Mouse (Mus musculus) frontal cortex, postnatal 25 days (tissue): Measurements from ENCODE around the gene Bag1.

ENCODE experiments used
- DNase-seq, 2 experiments: peaks; one replicate each; pipeline ENCODE4 v3.0.0; 2022; ENCODE audit warnings: low spot score in 2 of 2

Bag1 gene

GRCm38 (mm10) chr4:40948160-40948708 is at the start of gene Bag1, which contains the start of gene Chmp5:
Gene Bag1 (minus strand): TSS chr4:40948294.
Gene Chmp5 (plus strand): TSS chr4:40948407.
- DNase-seq, result peak; percentile 91 to 96

- DNase-seq, result no peak
Measured at GRCm38 (mm10) chr4:40996302-40996701, 48.2 kb upstream of the Bag1 start.

GRCm38 (mm10) chr4:40989633-40990032 is 41.5 kb upstream of the Bag1 start:
- DNase-seq, result no peak

- no peak for DNase-seq
Measured at GRCm38 (mm10) chr4:40983686-40984085, 35.6 kb upstream of the Bag1 start.

GRCm38 (mm10) chr4:40982486-40982885 is 34.4 kb upstream of the Bag1 start:
- DNase-seq, result no peak

GRCm38 (mm10) chr4:40979430-40979829 is 31.3 kb upstream of the Bag1 start:
- DNase-seq, result no peak

GRCm38 (mm10) chr4:40976651-40977050 is 28.6 kb upstream of the Bag1 start:
- no peak for DNase-seq

GRCm38 (mm10) chr4:40975678-40976077 is 27.6 kb upstream of the Bag1 start:
- DNase-seq, result no peak

- DNase-seq, result no peak
Measured at GRCm38 (mm10) chr4:40974011-40974410, 25.9 kb upstream of the Bag1 start.

- DNase-seq, result no peak
Measured at GRCm38 (mm10) chr4:40971744-40972143, 23.6 kb upstream of the Bag1 start.

- DNase-seq, result peak; percentile 85 to 94
Measured at GRCm38 (mm10) chr4:40970842-40971701, 23.0 kb upstream of the Bag1 start, which contains the start of gene Nfx1. Gene Nfx1 (plus strand): TSS chr4:40970906.

GRCm38 (mm10) chr4:40970592-40970841 is 22.4 kb upstream of the Bag1 start:
- DNase-seq, result no peak

GRCm38 (mm10) chr4:40969781-40970591 is 21.9 kb upstream of the Bag1 start:
- DNase-seq, result no peak

GRCm38 (mm10) chr4:40969161-40969560 is 21.1 kb upstream of the Bag1 start:
- DNase-seq, result no peak

GRCm38 (mm10) chr4:40963536-40963935 is 15.4 kb upstream of the Bag1 start:
- DNase-seq, result no peak

- no peak for DNase-seq
Measured at GRCm38 (mm10) chr4:40955942-40956341, 7.8 kb upstream of the Bag1 start.

GRCm38 (mm10) chr4:40953521-40953920 is 5.4 kb upstream of the Bag1 start:
- no peak for DNase-seq

- no peak for DNase-seq
Measured at GRCm38 (mm10) chr4:40947565-40948159, 432 bp downstream of the Bag1 start.

- no peak for DNase-seq
Measured at GRCm38 (mm10) chr4:40946516-40947121, 1.5 kb downstream of the Bag1 start.

- DNase-seq, result no peak
Measured at GRCm38 (mm10) chr4:40943651-40944050, 4.4 kb downstream of the Bag1 start.

- no peak for DNase-seq
Measured at GRCm38 (mm10) chr4:40938793-40939192, 9.3 kb downstream of the Bag1 start.
